Mouse (Mus musculus) liver, embryonic 13.5 days (tissue): ENCODE measurements around the gene Nos1ap. TPM values are rescaled to one million over a fixed set of nuclear protein-coding genes. Genes with fewer than 3 reads are reported as not detected.
A peak's percentile ranks its signal among the peaks of the same experiment; 100 is the strongest.

Experiments
- ATAC-seq: fragments of 200-750 bp; cut with Nextera tagmentation; 2 replicates; pipeline ENCODE4 v1.8.0; 2017; ENCODE audit warnings: low read depth, mild to moderate bottlenecking, moderate number of reproducible peaks, moderate library complexity
- DNase-seq: peaks from one replicate; pipeline ENCODE4 v3.0.0; 2022
- H3K27ac ChIP-seq: fragments of 300-500 bp; sonication (generic); 2 replicates; pipeline ENCODE4 v1.5.1; 2015; ENCODE audit warnings: moderate library complexity, mild to moderate bottlenecking, inconsistent platforms
- H3K27me3 ChIP-seq: fragments of 300-500 bp; sonication (generic); 2 replicates; pipeline ENCODE4 v1.6.1; 2015; ENCODE audit warnings: mild to moderate bottlenecking, inconsistent platforms
- H3K36me3 ChIP-seq: fragments of 300-500 bp; sonication (generic); 2 replicates; pipeline ENCODE4 v1.6.1; 2015; ENCODE audit warnings: mild to moderate bottlenecking, inconsistent platforms
- H3K4me1 ChIP-seq: fragments of 300-500 bp; sonication (generic); replicated peaks from 2 replicates; pipeline ENCODE4 v1.6.1; 2015; ENCODE audit warnings: inconsistent platforms
- H3K4me2 ChIP-seq: fragments of 300-500 bp; sonication (generic); 2 replicates; pipeline ENCODE4 v1.6.1; 2015; ENCODE audit warnings: inconsistent platforms, mild to moderate bottlenecking, moderate library complexity
- H3K4me3 ChIP-seq: fragments of 300-500 bp; sonication (generic); replicated peaks from 2 replicates; pipeline ENCODE4 v1.5.1; 2015; ENCODE audit warnings: mild to moderate bottlenecking, inconsistent platforms
- H3K9ac ChIP-seq: fragments of 300-500 bp; sonication (generic); 2 replicates; pipeline ENCODE4 v1.6.1; 2015; ENCODE audit warnings: mild to moderate bottlenecking, inconsistent platforms
- H3K9me3 ChIP-seq: fragments of 300-500 bp; sonication (generic); replicated peaks from 2 replicates; pipeline ENCODE4 v1.6.1; 2016; ENCODE audit warnings: inconsistent platforms
- WGBS: fragments of 180-500 bp; shearing (Covaris S2); methylation state at CpG from one replicate; pipeline ENCODE4 v1.1.7; 2015; ENCODE audit not compliant: insufficient replicate concordance; 5-methylcytosine and 5-hydroxymethylcytosine counted together
- polyA plus RNA-seq: library from polyadenylated mRNA; unstranded; fragments of >200 nt; fragmentation: Nextera tagmentation; extraction: Ambion mirVana; gene quantifications from 2 replicates; pipeline ENCODE4 v1.2.1, GENCODE M21; 2015

Nos1ap gene
- polyA plus RNA-seq, 1 experiment from 2014 or later = 3.7 TPM

DNA sequence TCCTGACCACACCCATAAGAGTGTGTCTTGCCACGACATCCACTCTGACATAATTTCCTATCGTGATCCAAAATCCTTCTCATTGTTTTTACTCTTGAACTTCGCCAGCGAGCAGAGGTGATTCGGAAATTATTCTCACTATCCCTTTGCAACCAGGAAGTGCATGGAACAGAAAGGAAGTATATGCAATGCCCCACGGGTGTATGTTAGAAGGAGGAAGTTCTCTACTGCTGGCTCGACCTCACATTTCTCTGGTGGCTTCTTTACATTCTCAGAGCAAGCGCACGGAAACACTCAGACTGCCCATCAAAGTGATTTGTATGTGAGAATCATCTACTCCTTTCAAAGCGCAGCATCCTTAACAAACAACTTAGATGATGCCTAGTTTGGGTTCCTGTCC is 284.7 kb downstream of the Nos1ap start:
- no peak overlapping the region for H3K4me2 ChIP-seq
- H3K4me3 ChIP-seq = no peak overlapping the region
- ATAC-seq (no peak), DNase-seq (no peak)
- H3K9me3 ChIP-seq = no peaks in the 10 kb centered on the region
- no peaks in the 10 kb centered on the region for H3K36me3 ChIP-seq
- no peaks in the 10 kb centered on the region for H3K27me3 ChIP-seq
- 59% methylated on average over 10 of the region's 10 CpGs for WGBS
- H3K4me1 ChIP-seq = no peaks in the 10 kb centered on the region
- no peak overlapping the region for H3K9ac ChIP-seq
- H3K27ac ChIP-seq = no peak overlapping the region

GRCm38 (mm10) chr1:170303103-170303502 is 286.6 kb downstream of the Nos1ap start:
- Histone ChIP-seq H3K9ac (no peak overlapping the region), H3K36me3 (no peaks in the 10 kb centered on the region), H3K4me3 (no peak overlapping the region), H3K27me3 (no peaks in the 10 kb centered on the region), H3K4me2 (no peak overlapping the region), H3K27ac (no peak overlapping the region), H3K4me1 (no peaks in the 10 kb centered on the region), H3K9me3 (no peaks in the 10 kb centered on the region)
- ATAC-seq (no peak), DNase-seq (no peak)
- WGBS = 67% methylated on average over 6 of the region's 6 CpGs

- H3K4me3 ChIP-seq = no peak overlapping the region
- no peak overlapping the region for H3K4me2 ChIP-seq
- ATAC-seq (no peak), DNase-seq (no peak)
- H3K27ac ChIP-seq = no peak overlapping the region
- H3K27me3 ChIP-seq = no peaks in the 10 kb centered on the region
- no peak overlapping the region for H3K9ac ChIP-seq
- WGBS = 67% methylated on average over 6 of the region's 6 CpGs
- no peaks in the 10 kb centered on the region for H3K9me3 ChIP-seq
- no peaks in the 10 kb centered on the region for H3K4me1 ChIP-seq
- no peaks in the 10 kb centered on the region for H3K36me3 ChIP-seq
Measured at GRCm38 (mm10) chr1:170302456-170302855, 287.2 kb downstream of the Nos1ap start.

GRCm38 (mm10) chr1:170301686-170302085 is 288.0 kb downstream of the Nos1ap start:
- Histone ChIP-seq H3K9me3 (no peaks in the 10 kb centered on the region), H3K4me3 (no peak overlapping the region), H3K9ac (no peak overlapping the region), H3K27me3 (no peaks in the 10 kb centered on the region), H3K4me2 (no peak overlapping the region), H3K27ac (no peak overlapping the region), H3K36me3 (no peaks in the 10 kb centered on the region), H3K4me1 (no peaks in the 10 kb centered on the region)
- ATAC-seq (no peak), DNase-seq (no peak)
- 82% methylated on average over 9 of the region's 9 CpGs for WGBS

DNA sequence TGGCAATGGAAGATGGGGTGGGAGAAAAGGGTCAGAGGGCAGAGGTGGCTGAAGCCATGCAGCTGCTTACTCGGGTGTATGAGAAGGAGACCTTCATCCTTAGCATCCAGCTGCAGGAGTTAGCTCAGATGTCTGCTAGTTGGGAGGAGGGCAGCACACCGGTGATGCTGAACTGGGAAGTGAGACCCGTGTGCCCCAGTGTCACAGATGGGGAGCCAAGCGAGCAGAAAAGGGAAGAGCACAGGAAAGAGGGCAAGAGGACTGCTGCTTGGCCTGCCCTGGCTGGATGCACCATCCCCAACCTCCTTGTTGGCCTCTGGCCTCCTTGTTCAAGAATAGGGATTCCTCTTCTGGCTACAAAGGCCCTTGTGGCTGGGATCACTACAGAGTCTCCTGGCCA is 290.2 kb downstream of the Nos1ap start:
- H3K9me3 ChIP-seq = no peaks in the 10 kb centered on the region
- H3K27ac ChIP-seq = no peak overlapping the region
- no peaks in the 10 kb centered on the region for H3K4me1 ChIP-seq
- no peak for DNase-seq
- no peaks in the 10 kb centered on the region for H3K36me3 ChIP-seq
- H3K4me3 ChIP-seq = no peak overlapping the region
- ATAC-seq = no peak
- WGBS = 43% methylated on average over 4 of the region's 4 CpGs
- no peaks in the 10 kb centered on the region for H3K27me3 ChIP-seq
- no peak overlapping the region for H3K4me2 ChIP-seq
- no peak overlapping the region for H3K9ac ChIP-seq

DNA sequence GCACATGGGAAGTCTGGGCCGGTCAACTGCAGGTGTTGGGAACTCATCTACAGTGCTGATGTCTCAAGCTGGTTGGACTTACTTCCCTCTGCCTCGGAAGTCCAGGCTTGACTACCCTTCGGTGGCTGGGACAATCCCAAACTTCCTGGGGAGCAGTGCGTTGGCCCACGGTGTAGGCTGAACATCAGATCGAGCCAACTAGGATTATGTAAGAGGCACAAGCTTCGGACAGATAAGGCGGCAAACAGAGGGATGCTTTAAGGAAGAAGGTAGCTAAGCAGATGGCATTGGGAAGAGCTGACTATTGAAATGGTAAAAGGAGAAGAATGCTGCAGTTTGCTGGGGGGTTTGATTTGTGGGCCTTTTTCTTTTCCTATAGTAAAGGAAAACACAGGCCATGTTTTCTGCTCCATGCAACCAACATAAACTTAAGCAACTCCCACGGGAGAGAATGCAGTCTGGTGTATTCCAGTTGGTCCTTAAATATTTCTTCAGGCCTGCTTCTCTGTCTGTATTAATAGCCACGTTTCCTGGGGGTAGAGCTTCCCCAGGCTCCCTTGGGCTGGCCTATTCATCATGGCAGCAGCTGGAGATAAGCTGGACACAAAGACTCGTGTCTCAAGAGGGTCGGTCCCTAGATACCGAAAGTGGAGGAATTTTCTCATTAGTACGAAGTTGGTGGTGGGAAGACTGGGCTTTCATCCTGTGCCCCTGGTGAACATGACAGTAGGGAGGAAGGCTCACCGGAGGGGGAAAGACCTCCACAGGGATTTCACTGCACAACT is 294.7 kb downstream of the Nos1ap start:
- Histone ChIP-seq H3K9ac (no peak overlapping the region), H3K4me2 (no peak overlapping the region), H3K27ac (no peak overlapping the region), H3K9me3 (no peaks in the 10 kb centered on the region), H3K27me3 (no peaks in the 10 kb centered on the region), H3K4me3 (no peak overlapping the region), H3K36me3 (no peaks in the 10 kb centered on the region), H3K4me1 (no peaks in the 10 kb centered on the region)
- 63% methylated on average over 15 of the region's 15 CpGs for WGBS
- DNase-seq (no peak), ATAC-seq (no peak)

- Histone ChIP-seq H3K4me2 (no peak overlapping the region), H3K4me1 (no peaks in the 10 kb centered on the region), H3K9me3 (no peaks in the 10 kb centered on the region), H3K27ac (no peak overlapping the region), H3K36me3 (no peaks in the 10 kb centered on the region), H3K4me3 (no peak overlapping the region), H3K27me3 (no peaks in the 10 kb centered on the region), H3K9ac (no peak overlapping the region)
- whole genome bisulfite sequencing = 65% methylated on average over 5 of the region's 5 CpGs
- ATAC-seq (no peak), DNase-seq (no peak)
Measured at GRCm38 (mm10) chr1:170293257-170293656, 296.4 kb downstream of the Nos1ap start.

GRCm38 (mm10) chr1:170292239-170292951 is 297.3 kb downstream of the Nos1ap start:
- H3K9me3 ChIP-seq = no peaks in the 10 kb centered on the region
- DNase-seq (no peak), ATAC-seq (no peak)
- H3K4me2 ChIP-seq = no peak overlapping the region
- H3K27ac ChIP-seq = no peak overlapping the region
- no peak overlapping the region for H3K9ac ChIP-seq
- H3K4me3 ChIP-seq = no peak overlapping the region
- no peaks in the 10 kb centered on the region for H3K27me3 ChIP-seq
- no peaks in the 10 kb centered on the region for H3K4me1 ChIP-seq
- 46% methylated on average over 9 of the region's 9 CpGs for WGBS
- no peaks in the 10 kb centered on the region for H3K36me3 ChIP-seq

DNA sequence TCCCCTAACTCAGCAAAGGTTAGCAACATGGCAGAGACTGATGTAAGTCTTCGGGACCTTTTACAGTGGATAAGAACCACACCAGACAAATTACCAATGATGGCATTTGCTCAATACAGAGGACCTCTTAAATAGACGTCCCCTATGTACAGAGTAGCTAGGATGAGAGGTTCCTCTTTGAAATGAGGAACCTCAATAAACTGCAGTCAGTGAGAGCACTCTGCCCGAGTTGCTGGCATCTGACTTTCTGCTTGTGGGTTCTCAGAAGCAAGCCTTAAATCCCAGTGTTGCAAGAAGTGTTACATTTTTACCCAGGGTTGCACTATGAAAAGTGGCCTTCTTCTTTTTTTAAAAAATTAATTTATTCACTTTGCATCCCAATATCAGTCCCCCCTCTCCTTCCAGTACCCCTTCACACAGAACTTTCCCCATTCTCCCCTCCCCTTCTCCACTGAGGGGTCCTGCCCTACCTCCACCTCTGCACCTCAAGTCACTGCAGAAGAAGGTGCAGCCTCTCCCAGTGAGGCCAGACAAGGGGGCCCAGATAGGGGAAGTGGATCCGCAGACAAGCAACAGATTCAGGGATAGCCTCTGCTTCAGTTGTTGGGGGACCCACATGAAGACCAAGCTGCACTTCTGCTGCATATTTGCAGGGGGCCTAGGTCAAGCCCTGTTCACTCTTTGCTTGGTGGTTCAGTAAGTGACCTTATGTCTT is 307.1 kb downstream of the Nos1ap start:
- WGBS = 28% methylated on average over 4 of the region's 4 CpGs

DNA sequence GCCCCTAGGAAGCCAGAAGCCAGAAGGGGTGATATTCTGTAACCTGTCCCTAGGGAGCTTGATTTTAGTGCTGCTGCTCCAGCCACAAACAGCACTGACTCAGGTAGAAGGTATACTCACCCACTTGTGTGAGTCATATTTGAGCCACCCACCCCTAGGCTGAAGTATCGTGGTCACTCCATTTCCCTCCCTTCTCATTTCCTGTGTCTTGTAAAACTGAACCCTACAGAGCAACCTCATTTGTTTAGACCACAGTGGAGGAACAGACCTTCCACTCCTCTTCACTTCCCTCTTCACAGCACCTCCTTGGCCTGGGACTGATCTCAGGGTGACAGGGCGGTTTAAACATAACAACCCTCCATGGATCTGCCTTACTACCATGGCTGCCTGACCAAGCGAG is 312.6 kb downstream of the Nos1ap start, which contains the start of gene Sh2d1b1:
Sh2d1b1 (plus strand) TSS at position 305 of the 400 bp plus-strand sequence.
- WGBS = 50% methylated on average over 2 of the region's 3 CpGs
- Histone ChIP-seq H3K4me2 (no peak within 1 kb of the TSS), H3K36me3 (no peaks in the 10 kb centered on the region), H3K4me1 (no peaks in the 10 kb centered on the region), H3K27me3 (no peaks in the 10 kb centered on the region), H3K4me3 (no peak within 1 kb of the TSS), H3K27ac (no peak within 1 kb of the TSS), H3K9ac (no peak within 1 kb of the TSS), H3K9me3 (no peaks in the 10 kb centered on the region)
- no peak for ATAC-seq
- DNase-seq = no peak

More for the DNA sequence above, 307.1 kb downstream of the Nos1ap start:
- no peak for ATAC-seq
- peak overlapping the region; percentile 23 for H3K27ac ChIP-seq
- H3K4me1 ChIP-seq = no peaks in the 10 kb centered on the region
- DNase-seq = no peak
- H3K27me3 ChIP-seq = no peaks in the 10 kb centered on the region
- H3K4me3 ChIP-seq = no peak overlapping the region
- no peak overlapping the region for H3K4me2 ChIP-seq
- H3K36me3 ChIP-seq = no peaks in the 10 kb centered on the region
- H3K9ac ChIP-seq = no peak overlapping the region
- no peaks in the 10 kb centered on the region for H3K9me3 ChIP-seq

DNA sequence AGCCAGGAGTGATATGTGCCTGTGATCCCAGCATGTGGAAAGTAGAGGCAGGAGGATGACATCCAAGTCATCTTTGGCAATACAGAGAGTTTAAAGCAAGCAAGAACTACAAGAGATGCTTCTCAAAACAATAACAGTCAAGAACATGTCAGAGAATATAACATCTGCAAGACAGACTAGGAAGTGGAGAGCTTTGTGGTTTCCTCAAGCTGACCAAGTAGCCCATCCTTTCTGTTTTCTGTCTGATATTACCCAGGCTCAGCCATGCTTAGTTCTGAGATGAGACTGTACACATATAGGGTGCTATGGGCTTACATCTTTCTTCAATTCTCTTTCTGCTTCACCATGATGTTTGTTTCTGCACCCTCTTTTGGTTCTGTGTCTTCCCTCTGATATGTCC is 316.4 kb downstream of the Nos1ap start:
- ATAC-seq = no peak
- no peak overlapping the region for H3K27ac ChIP-seq
- no peak for DNase-seq

More for the DNA sequence above, 316.4 kb downstream of the Nos1ap start:
- Histone ChIP-seq H3K9me3 (no peaks in the 10 kb centered on the region), H3K36me3 (no peaks in the 10 kb centered on the region), H3K9ac (no peak overlapping the region), H3K4me1 (no peaks in the 10 kb centered on the region), H3K4me3 (no peak overlapping the region), H3K4me2 (no peak overlapping the region), H3K27me3 (no peaks in the 10 kb centered on the region)
